Mouse (Mus musculus) adrenal gland, postnatal 10 days (tissue): ENCODE data around the gene Cct8. TPM values are rescaled to one million over a fixed set of nuclear protein-coding genes. Genes with fewer than 3 reads are reported as not detected.
A peak's percentile ranks its signal among the peaks of the same experiment; 100 is the strongest.

Source experiments
- DNase-seq: peaks from one replicate; pipeline ENCODE4 v3.0.0; 2021; ENCODE audit warnings: mixed read lengths
- total RNA-seq, 2 experiments: library from RNA; stranded (reverse); gene quantifications; 2 replicates each; pipeline ENCODE4 v1.2.3; 2021

Cct8 gene
- total RNA-seq, 2 experiments from 2014 or later: 186 to 192 TPM

- no peak for DNase-seq
Measured at GRCm38 (mm10) chr16:87445110-87445509, 50.6 kb downstream of the Cct8 start.

- DNase-seq: no peak
Measured at GRCm38 (mm10) chr16:87444071-87444470, 51.6 kb downstream of the Cct8 start.

DNA sequence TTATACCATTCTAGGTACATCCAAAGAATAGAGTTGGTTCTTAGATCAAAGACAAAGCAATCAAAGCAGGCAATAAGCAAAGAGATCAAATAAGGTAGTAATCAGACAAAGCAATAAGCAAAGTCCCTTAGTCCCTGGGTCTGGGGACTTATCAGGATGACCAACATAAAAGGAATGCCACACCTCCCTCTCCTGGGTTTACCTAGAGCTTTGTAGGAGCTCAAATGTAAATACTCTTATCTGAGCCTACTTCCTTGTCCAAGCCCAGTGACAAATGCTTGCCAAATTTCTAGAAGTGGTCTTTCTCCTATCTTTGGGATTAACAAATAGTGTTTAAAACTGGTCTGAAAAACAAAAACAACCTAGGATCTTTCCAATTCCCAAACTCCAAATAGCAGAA is 52.4 kb downstream of the Cct8 start:
- no peak for DNase-seq

GRCm38 (mm10) chr16:87442291-87442690 is 53.4 kb downstream of the Cct8 start:
- DNase-seq: no peak

DNA sequence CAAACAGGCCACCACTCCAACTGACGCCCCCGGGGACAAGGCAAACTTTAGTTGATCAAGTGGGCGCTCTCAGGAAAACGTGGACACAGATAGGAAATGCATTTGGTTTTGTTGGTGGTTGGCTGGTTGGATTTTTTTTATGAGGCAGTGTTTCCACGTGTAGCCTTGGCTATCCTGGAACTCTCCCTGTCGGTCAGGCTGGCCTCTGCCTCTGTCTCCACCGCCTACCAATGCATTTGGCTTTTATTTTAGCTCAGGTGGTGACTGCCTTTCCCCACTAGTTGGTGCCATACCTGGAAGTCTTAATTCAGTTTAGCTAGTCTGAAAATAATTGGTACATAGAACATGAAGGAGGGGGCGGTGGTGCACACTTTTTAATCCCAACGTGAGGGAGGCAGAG is 54.6 kb downstream of the Cct8 start:
- DNase-seq: peak; percentile 22

GRCm38 (mm10) chr16:87440184-87440686 is 55.4 kb downstream of the Cct8 start, which contains the start of gene Rwdd2b:
Rwdd2b (minus strand) TSS chr16:87440573.
- DNase-seq: peak; percentile 94

DNA sequence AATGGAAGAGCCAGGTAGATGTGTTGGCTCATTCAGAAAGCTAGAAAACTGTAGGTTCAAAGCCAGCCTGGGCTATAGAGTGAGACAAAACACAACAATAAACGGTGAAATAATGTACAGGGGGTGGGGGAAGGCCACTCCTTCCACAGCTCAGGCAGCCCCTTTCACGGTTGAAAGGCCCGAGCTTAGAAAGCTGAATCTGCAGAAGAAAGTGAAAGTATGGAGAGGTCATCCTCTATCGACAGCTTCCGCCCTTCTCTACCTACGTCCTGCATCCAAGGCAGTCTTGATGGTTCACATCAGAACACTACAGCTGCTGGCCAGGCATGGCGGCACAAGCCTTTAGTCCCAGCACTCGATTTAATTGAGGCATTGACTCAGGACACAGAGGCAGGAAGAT is 57.0 kb downstream of the Cct8 start:
- no peak for DNase-seq

DNA sequence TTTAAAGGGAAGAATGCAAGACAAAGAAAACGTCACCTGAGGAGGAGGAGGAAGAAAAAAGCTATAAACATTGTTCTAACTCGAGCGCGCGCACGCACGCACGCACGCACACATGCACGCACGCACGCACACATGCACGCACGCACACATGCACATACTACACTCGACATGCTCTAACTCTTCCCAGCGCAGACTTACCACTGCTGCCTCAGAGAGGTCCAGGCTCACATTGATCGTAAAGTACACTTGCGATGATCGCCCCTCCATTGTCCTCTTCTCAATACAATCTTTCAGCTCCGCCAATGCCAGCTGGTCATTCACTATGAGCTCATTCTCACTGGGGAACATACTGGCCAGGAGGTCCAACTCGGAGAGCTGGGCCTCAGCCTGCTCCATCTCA is 58.6 kb downstream of the Cct8 start:
- no peak for DNase-seq

DNA sequence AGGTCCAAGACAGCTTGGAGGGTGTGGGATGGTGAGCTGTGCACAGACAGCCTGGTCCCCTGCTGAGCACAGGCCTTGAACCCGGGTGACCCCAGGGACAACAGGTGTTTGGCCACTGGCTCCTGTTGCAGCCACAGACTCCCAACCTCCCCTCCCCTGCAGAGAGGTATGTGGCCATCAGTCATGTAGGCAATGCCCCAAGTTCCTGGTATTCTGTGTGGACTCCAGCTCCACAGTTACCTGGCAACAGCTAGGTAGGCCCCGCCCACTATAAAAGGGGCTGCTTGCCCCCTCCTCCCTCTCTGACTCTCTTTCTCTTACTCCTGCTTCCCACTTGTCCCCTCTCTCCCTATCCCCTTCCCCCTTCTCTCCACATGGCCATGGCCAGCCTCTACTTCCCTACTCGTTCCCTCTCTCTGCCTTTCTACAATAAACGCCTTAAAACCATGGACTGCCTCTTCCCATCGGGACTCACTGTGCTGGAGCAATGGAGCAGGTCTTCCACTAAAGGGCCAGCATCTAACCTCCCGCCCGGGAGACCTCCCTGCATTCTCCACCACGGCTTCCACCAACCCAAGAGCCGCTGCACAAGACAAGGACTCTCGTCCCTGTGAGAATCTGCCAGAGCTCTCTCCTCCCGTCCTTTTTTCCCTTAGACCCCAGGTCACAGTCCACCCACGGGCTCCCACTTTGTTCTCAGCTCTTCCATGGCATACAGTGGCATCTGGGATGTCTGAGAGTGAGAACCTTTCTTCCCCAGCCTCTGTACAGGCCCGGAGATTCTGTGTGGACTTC is 60.1 kb downstream of the Cct8 start:
- DNase-seq: no peak

GRCm38 (mm10) chr16:87434946-87435345 is 60.7 kb downstream of the Cct8 start:
- DNase-seq: no peak

DNA sequence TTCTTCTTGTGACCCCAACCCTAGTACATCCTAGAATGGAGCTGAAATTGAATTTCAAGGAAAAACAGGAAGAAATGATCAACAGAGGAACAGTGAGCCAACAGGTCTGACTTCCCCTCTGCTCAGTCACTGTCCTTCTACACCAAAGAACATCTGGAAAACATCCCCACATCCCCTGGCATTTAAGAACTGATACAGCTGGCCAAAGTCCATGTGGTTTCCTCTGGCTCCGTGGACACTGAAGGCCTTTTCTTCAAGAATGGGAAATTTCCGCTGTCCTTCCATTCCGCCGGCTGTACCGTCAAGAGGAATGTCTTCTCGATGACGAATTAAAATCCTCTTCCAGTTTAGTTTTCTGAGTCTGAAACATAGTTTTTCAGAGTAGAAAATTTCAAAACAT is 61.4 kb downstream of the Cct8 start:
- DNase-seq: no peak

Other genes starting within 250 kb of the Cct8 start
- 10 to 100 TPM; 21.2 to 24.5 TPM for gene N6amt1, start 141.7 kb downstream of the Cct8 start, total RNA-seq
- gene Ltn1, start 63.3 kb downstream of the Cct8 start, total RNA-seq: 10 to 100 TPM; 32.0 to 36.0 TPM
- gene Rwdd2b, start 55.3 kb downstream of the Cct8 start, total RNA-seq: 1 to 10 TPM; 7.6 to 8.1 TPM
- 10 to 100 TPM; 55.1 to 60.2 TPM for gene Usp16, start 41.2 kb downstream of the Cct8 start, total RNA-seq
- 1 to 10 TPM; 4.1 to 5.5 TPM for gene Map3k7cl, start 57.5 kb upstream of the Cct8 start, total RNA-seq
- 10 to 100 TPM; 21.6 to 23.6 TPM for gene Bach1, start 203.1 kb upstream of the Cct8 start, total RNA-seq